Mouse (Mus musculus): ENCODE results near the gene Atp8b4. TPM values are rescaled to one million over a fixed set of nuclear protein-coding genes. Genes with fewer than 3 reads are reported as not detected.
A peak's percentile ranks its signal among the peaks of the same experiment; 100 is the strongest.

Gene Atp8b4
- polyA plus RNA-seq, 1 experiment from 2014 or later, result 2.1 TPM

DNA sequence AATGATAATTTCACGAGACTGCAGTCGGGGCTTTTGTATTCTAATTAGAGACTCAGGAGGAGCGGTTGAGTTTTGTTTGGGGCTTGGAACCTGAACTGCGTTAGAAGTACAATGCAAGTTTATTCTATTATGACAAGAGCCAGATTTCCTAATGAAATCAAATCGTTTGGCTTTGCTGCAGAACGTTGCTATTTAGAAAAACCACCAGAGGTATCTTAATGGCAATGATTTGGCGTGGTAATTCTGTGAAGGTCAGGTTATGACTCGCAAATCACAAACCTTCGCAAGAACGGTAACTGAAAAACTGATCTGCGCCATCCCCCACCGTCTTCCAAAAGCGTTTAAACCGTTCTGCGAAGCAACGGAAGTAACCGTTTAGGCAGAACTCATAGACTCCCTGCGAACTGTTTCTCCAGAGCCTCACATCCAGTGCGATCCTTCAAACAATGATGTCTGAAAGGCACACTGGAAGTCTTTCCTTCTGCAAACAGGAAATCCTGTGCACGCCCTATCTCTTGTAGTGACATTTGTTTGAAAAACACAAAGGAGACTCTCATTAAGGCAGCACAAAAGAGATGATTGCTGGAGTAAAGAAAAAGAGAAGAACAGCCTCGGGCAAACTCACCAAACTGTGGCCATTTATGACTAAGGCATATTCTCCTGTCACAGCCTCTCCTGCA, 139.2 kb downstream of the Atp8b4 start:
- Histone ChIP-seq H3K27me3 (ENCODE audit: control insufficient read depth, insufficient read depth, low read length) (no peaks in the 10 kb centered on the region), H3K9me3 (replicated peaks; ENCODE audit: control insufficient read depth, low read length) (no peaks in the 10 kb centered on the region), H3K36me3 (replicated peaks; ENCODE audit: control insufficient read depth, insufficient read depth, low read depth, low read length) (no peaks in the 10 kb centered on the region), H3K4me1 (ENCODE audit: control insufficient read depth, insufficient read depth, low read length) (no peaks in the 10 kb centered on the region), H3K27ac (replicated peaks; ENCODE audit: low read depth, low read length) (no peak overlapping the region), H3K9ac (replicated peaks; ENCODE audit: low read length) (no peak overlapping the region), H3K4me3 (ENCODE audit: low read depth, low read length) (no peak overlapping the region), H3K4me2 (ENCODE audit: low read depth, low read length) (no peak overlapping the region)
- DNase-seq (ENCODE audit: low spot score) (peak; percentile 30), ATAC-seq (replicated peaks; ENCODE audit: insufficient number of reproducible peaks, low FRiP score, low TSS enrichment, low read depth) (no peak)
- WGBS, result 54% methylated on average over 21 of the region's 21 CpGs

- ATAC-seq (replicated peaks; ENCODE audit: insufficient number of reproducible peaks, low FRiP score, low TSS enrichment, low read depth) (no peak), DNase-seq (ENCODE audit: low spot score) (peak; percentile 38)
- Histone ChIP-seq H3K9me3 (replicated peaks; ENCODE audit: control insufficient read depth, low read length) (no peaks in the 10 kb centered on the region), H3K4me3 (ENCODE audit: low read depth, low read length) (no peak overlapping the region), H3K9ac (replicated peaks; ENCODE audit: low read length) (no peak overlapping the region), H3K27ac (replicated peaks; ENCODE audit: low read depth, low read length) (no peak overlapping the region), H3K27me3 (ENCODE audit: control insufficient read depth, insufficient read depth, low read length) (no peaks in the 10 kb centered on the region), H3K4me2 (ENCODE audit: low read depth, low read length) (no peak overlapping the region), H3K4me1 (ENCODE audit: control insufficient read depth, insufficient read depth, low read length) (no peaks in the 10 kb centered on the region), H3K36me3 (replicated peaks; ENCODE audit: control insufficient read depth, insufficient read depth, low read depth, low read length) (no peaks in the 10 kb centered on the region)
- WGBS, result 39% methylated on average over 6 of the region's 6 CpGs
These were observed 139.8 kb downstream of the Atp8b4 start for GRCm38 (mm10) chr2:126360688-126361087.

GRCm38 (mm10) chr2:126359965-126360364, 140.5 kb downstream of the Atp8b4 start:
- no peaks in the 10 kb centered on the region for H3K9me3 ChIP-seq (replicated peaks; ENCODE audit: control insufficient read depth, low read length)
- 78% methylated on average over 3 of the region's 3 CpGs for WGBS
- H3K4me2 ChIP-seq (ENCODE audit: low read depth, low read length), result no peak overlapping the region
- H3K9ac ChIP-seq (replicated peaks; ENCODE audit: low read length), result no peak overlapping the region
- no peaks in the 10 kb centered on the region for H3K27me3 ChIP-seq (ENCODE audit: control insufficient read depth, insufficient read depth, low read length)
- no peak overlapping the region for H3K27ac ChIP-seq (replicated peaks; ENCODE audit: low read depth, low read length)
- ATAC-seq (replicated peaks; ENCODE audit: insufficient number of reproducible peaks, low FRiP score, low TSS enrichment, low read depth), result no peak
- DNase-seq (ENCODE audit: low spot score), result no peak
- H3K4me3 ChIP-seq (ENCODE audit: low read depth, low read length), result no peak overlapping the region
- H3K36me3 ChIP-seq (replicated peaks; ENCODE audit: control insufficient read depth, insufficient read depth, low read depth, low read length), result no peaks in the 10 kb centered on the region
- no peaks in the 10 kb centered on the region for H3K4me1 ChIP-seq (ENCODE audit: control insufficient read depth, insufficient read depth, low read length)

- no peaks in the 10 kb centered on the region for H3K9me3 ChIP-seq (replicated peaks; ENCODE audit: control insufficient read depth, low read length)
- no peak overlapping the region for H3K27ac ChIP-seq (replicated peaks; ENCODE audit: low read depth, low read length)
- H3K4me2 ChIP-seq (ENCODE audit: low read depth, low read length), result no peak overlapping the region
- ATAC-seq (replicated peaks; ENCODE audit: insufficient number of reproducible peaks, low FRiP score, low TSS enrichment, low read depth) (no peak), DNase-seq (ENCODE audit: low spot score) (no peak)
- WGBS, result 90% methylated on average over 1 of the region's 1 CpGs
- no peaks in the 10 kb centered on the region for H3K36me3 ChIP-seq (replicated peaks; ENCODE audit: control insufficient read depth, insufficient read depth, low read depth, low read length)
- no peak overlapping the region for H3K9ac ChIP-seq (replicated peaks; ENCODE audit: low read length)
- no peaks in the 10 kb centered on the region for H3K4me1 ChIP-seq (ENCODE audit: control insufficient read depth, insufficient read depth, low read length)
- H3K27me3 ChIP-seq (ENCODE audit: control insufficient read depth, insufficient read depth, low read length), result no peaks in the 10 kb centered on the region
- no peak overlapping the region for H3K4me3 ChIP-seq (ENCODE audit: low read depth, low read length)
These were observed 141.2 kb downstream of the Atp8b4 start for GRCm38 (mm10) chr2:126359278-126359677.

GRCm38 (mm10) chr2:126358741-126359140, 141.7 kb downstream of the Atp8b4 start:
- no peak overlapping the region for H3K4me3 ChIP-seq (ENCODE audit: low read depth, low read length)
- H3K9ac ChIP-seq (replicated peaks; ENCODE audit: low read length), result no peak overlapping the region
- H3K9me3 ChIP-seq (replicated peaks; ENCODE audit: control insufficient read depth, low read length), result no peaks in the 10 kb centered on the region
- no peaks in the 10 kb centered on the region for H3K36me3 ChIP-seq (replicated peaks; ENCODE audit: control insufficient read depth, insufficient read depth, low read depth, low read length)
- ATAC-seq (replicated peaks; ENCODE audit: insufficient number of reproducible peaks, low FRiP score, low TSS enrichment, low read depth) (no peak), DNase-seq (ENCODE audit: low spot score) (no peak)
- no peaks in the 10 kb centered on the region for H3K27me3 ChIP-seq (ENCODE audit: control insufficient read depth, insufficient read depth, low read length)
- no peaks in the 10 kb centered on the region for H3K4me1 ChIP-seq (ENCODE audit: control insufficient read depth, insufficient read depth, low read length)
- H3K4me2 ChIP-seq (ENCODE audit: low read depth, low read length), result no peak overlapping the region
- H3K27ac ChIP-seq (replicated peaks; ENCODE audit: low read depth, low read length), result no peak overlapping the region
- WGBS, result 91% methylated on average over 5 of the region's 5 CpGs

- no peak overlapping the region for H3K4me3 ChIP-seq (ENCODE audit: low read depth, low read length)
- no peak overlapping the region for H3K9ac ChIP-seq (replicated peaks; ENCODE audit: low read length)
- no peaks in the 10 kb centered on the region for H3K36me3 ChIP-seq (replicated peaks; ENCODE audit: control insufficient read depth, insufficient read depth, low read depth, low read length)
- no peaks in the 10 kb centered on the region for H3K4me1 ChIP-seq (ENCODE audit: control insufficient read depth, insufficient read depth, low read length)
- 93% methylated on average over 2 of the region's 2 CpGs for WGBS
- no peaks in the 10 kb centered on the region for H3K9me3 ChIP-seq (replicated peaks; ENCODE audit: control insufficient read depth, low read length)
- no peak overlapping the region for H3K4me2 ChIP-seq (ENCODE audit: low read depth, low read length)
- ATAC-seq (replicated peaks; ENCODE audit: insufficient number of reproducible peaks, low FRiP score, low TSS enrichment, low read depth) (no peak), DNase-seq (ENCODE audit: low spot score) (no peak)
- no peaks in the 10 kb centered on the region for H3K27me3 ChIP-seq (ENCODE audit: control insufficient read depth, insufficient read depth, low read length)
- H3K27ac ChIP-seq (replicated peaks; ENCODE audit: low read depth, low read length), result no peak overlapping the region
These were observed 145.2 kb downstream of the Atp8b4 start for GRCm38 (mm10) chr2:126355259-126355658.

DNA sequence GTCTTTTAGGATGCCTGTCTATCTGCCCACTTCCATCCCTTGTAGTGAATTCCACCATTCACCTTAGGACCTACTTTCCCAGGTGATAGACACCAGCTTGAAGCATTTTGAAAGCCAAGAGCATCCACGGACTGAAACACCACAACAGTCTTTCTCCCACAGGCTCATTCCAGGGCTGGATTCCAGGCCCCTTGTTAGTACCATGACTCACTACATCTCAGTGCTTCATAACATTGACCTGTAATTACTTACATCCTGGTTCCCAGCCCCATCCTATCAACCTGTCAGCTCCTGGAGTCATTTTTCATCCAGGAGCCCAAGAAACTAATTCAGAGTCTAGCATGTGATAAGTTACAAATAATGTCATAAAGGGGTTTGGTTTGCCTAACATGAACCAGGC, 148.7 kb downstream of the Atp8b4 start:
- Histone ChIP-seq H3K27me3 (ENCODE audit: control insufficient read depth, insufficient read depth, low read length) (no peaks in the 10 kb centered on the region), H3K4me1 (ENCODE audit: control insufficient read depth, insufficient read depth, low read length) (no peaks in the 10 kb centered on the region), H3K4me2 (ENCODE audit: low read depth, low read length) (no peak overlapping the region), H3K27ac (replicated peaks; ENCODE audit: low read depth, low read length) (no peak overlapping the region), H3K9ac (replicated peaks; ENCODE audit: low read length) (no peak overlapping the region), H3K4me3 (ENCODE audit: low read depth, low read length) (no peak overlapping the region), H3K36me3 (replicated peaks; ENCODE audit: control insufficient read depth, insufficient read depth, low read depth, low read length) (no peaks in the 10 kb centered on the region), H3K9me3 (replicated peaks; ENCODE audit: control insufficient read depth, low read length) (no peaks in the 10 kb centered on the region)
- DNase-seq (ENCODE audit: low spot score), result no peak
- WGBS, result 46% methylated on average over 1 of the region's 1 CpGs
- ATAC-seq (replicated peaks; ENCODE audit: insufficient number of reproducible peaks, low FRiP score, low TSS enrichment, low read depth), result no peak

GRCm38 (mm10) chr2:126343026-126343593, 157.4 kb downstream of the Atp8b4 start:
- H3K27ac ChIP-seq (replicated peaks; ENCODE audit: low read depth, low read length), result no peak overlapping the region
- H3K4me3 ChIP-seq (ENCODE audit: low read depth, low read length), result no peak overlapping the region
- WGBS, result 75% methylated on average over 3 of the region's 3 CpGs
- no peaks in the 10 kb centered on the region for H3K27me3 ChIP-seq (ENCODE audit: control insufficient read depth, insufficient read depth, low read length)
- no peaks in the 10 kb centered on the region for H3K36me3 ChIP-seq (replicated peaks; ENCODE audit: control insufficient read depth, insufficient read depth, low read depth, low read length)
- ATAC-seq (replicated peaks; ENCODE audit: insufficient number of reproducible peaks, low FRiP score, low TSS enrichment, low read depth) (no peak), DNase-seq (ENCODE audit: low spot score) (no peak)
- H3K9ac ChIP-seq (replicated peaks; ENCODE audit: low read length), result no peak overlapping the region
- H3K4me2 ChIP-seq (ENCODE audit: low read depth, low read length), result no peak overlapping the region
- H3K9me3 ChIP-seq (replicated peaks; ENCODE audit: control insufficient read depth, low read length), result no peaks in the 10 kb centered on the region
- H3K4me1 ChIP-seq (ENCODE audit: control insufficient read depth, insufficient read depth, low read length), result no peaks in the 10 kb centered on the region
